Mouse (Mus musculus) right cerebral cortex, postnatal 4 days (tissue): ENCODE measurements around the gene Ssbp2.

ENCODE experiments used
- DNase-seq: peaks from one replicate; pipeline ENCODE4 v3.0.0-alpha.2; 2022

The Ssbp2 gene

GRCm38 (mm10) chr13:91461711-91462351 is 1.7 kb downstream of the Ssbp2 start:
- DNase-seq = peak; percentile 46

DNA sequence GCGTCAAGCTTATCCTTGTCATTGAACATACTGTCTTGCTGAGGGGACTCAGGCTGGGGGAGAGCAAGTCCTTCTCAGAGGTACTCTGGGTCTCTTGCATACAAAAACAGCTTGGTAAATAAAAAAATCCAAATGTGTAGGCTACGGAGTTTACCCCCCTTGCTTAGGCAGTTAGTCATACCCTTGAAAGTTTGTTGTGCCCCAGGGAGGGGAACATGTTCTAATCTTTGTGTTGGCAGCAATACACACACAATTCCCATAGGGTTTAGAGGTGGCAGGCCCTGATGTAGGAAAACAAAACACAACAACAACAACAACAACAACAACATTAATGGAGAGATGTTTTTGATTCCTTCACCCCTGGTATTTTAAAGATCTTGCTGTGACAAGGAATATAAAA is 2.3 kb downstream of the Ssbp2 start:
- no peak for DNase-seq

- DNase-seq = peak; percentile 10
Observed at GRCm38 (mm10) chr13:91462893-91463481, 2.9 kb downstream of the Ssbp2 start.

- no peak for DNase-seq
Observed at GRCm38 (mm10) chr13:91465002-91465715, 5.1 kb downstream of the Ssbp2 start.

DNA sequence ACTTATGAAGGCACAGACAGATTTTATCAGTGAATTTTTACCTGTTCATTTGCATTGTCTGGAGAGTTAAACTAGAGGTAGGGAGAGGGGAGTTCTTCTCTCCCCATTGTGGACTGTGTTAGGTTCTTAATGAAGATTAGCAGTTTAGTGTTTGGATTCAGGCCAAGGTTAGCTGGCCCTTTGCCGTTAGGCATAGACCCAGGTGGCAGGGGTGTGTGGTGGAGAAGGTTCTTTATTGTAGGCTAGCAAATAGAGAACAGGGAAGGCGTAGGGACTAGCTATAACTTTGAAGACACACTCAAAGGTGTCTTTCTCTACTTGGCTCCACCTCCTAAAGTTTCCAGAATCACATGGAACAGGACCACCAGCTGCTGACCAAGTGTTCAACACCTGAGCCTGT is 11.5 kb downstream of the Ssbp2 start:
- DNase-seq = no peak

- no peak for DNase-seq
Observed at GRCm38 (mm10) chr13:91471980-91472379, 11.9 kb downstream of the Ssbp2 start.

- DNase-seq = no peak
Observed at GRCm38 (mm10) chr13:91473527-91473926, 13.4 kb downstream of the Ssbp2 start.

- DNase-seq = no peak
Observed at GRCm38 (mm10) chr13:91474027-91474426, 13.9 kb downstream of the Ssbp2 start.

DNA sequence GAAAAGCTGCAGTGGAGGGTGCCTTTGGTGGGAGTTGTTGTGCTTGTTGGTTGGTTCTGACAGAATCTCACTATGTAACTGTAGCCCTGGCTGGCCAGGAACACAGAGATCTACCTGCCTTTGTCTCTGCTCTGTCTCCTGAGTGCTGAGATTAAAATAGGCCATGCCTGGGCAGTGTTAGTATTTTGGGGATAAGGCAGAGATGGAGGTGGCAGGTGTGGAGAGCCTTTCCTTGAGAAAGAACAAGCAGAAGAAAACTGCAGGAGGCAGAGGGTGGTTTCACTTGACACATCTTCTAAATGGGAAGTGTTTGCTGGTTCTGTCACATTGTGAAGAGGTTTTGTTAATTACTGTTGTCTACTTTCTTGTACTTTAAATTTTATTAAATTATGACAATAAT is 15.8 kb downstream of the Ssbp2 start:
- no peak for DNase-seq

- no peak for DNase-seq
Observed at GRCm38 (mm10) chr13:91476596-91477100, 16.6 kb downstream of the Ssbp2 start.

GRCm38 (mm10) chr13:91478011-91478410 is 17.9 kb downstream of the Ssbp2 start:
- peak; percentile 29 for DNase-seq

DNA sequence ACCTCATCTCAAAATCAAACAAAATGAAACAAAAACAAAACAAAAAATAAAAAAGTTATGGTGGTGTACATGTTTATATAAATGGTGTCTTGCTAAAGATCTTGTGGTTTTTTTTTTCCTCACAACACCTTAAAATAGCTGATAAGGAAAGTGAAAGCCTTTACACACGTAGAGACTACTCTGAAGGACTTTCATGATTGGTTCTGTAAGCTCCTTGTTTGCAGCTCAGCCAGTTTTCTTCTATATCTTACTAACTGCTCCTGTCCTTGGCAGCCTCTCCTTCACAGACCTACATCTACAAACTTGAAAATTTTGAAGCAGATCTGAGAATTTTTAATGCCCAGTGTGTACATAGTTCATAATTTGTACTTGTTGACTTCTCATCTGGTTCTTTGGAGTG is 24.2 kb downstream of the Ssbp2 start:
- DNase-seq = no peak

DNA sequence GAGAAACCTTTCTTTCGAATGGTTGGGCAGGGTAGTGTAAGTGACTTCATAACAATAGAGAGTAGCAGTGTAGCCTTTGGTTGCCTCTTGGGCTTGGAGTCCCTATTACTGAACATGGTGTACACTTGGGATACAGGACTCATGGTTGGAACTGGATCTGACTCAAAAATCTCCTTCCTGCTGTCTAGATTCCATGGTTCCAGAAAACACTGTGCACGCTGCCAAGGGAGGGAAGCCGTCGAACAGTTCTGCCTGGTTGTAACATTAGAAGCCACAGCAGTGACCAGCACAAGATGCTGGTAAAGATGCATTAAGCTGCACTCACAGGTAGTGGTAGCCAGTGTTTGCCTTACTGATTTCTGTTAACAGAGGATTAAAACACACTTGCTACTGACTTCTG is 32.0 kb downstream of the Ssbp2 start:
- no peak for DNase-seq

DNA sequence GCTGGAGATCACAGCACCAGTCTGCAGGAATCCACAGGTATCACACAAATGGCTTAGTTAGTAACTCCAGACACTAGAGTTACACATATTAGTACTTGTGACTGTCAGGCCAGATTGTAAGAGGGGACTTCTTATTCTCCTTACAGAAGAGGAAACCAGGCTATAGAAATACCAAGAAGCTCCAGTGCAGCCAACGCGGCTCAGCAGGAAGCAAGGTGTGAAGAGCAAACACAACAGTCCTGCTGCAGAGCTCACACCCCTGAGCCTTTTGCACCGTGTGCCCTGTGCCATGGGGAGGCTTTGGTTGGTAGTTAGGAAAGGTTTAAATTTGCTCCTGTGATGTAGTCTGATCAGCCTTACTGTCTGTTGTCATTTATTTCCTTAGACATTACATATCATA is 37.0 kb downstream of the Ssbp2 start:
- no peak for DNase-seq

GRCm38 (mm10) chr13:91501735-91502134 is 41.7 kb downstream of the Ssbp2 start:
- DNase-seq = no peak

DNA sequence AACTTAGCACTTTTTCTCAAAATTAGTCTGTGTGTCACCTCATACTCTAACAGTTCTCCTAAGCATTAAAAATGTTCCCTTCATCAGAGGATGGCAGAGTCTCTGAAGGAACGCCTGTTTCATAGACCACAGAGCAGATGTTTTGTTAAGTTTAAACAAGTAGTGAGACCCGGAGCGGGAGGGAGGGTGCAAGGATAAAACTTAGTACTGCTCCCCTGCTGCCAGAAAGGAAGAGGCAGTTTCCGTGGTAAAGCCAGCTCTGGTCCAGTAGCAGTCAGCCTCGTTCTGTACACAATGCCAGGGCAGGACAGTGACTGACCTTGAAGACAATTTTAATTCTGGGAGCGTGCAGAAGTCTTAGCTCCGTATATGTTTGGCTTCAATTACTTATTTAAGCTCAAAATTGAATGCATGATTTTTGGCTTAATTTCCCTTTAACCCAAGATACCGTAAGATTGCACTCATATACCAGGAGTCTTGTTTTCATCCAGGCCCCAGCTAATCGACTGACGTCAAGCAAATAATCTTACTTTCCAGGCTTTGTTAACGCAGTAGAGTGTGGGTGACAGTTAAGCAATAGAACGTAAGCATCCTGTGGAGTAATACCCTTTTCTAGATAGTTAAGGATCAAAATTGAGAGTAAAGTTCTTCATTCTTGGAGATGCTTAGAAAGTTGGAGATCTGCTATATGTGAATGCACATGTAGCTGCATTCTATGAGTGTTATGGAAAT is 42.7 kb downstream of the Ssbp2 start:
- DNase-seq = no peak

DNA sequence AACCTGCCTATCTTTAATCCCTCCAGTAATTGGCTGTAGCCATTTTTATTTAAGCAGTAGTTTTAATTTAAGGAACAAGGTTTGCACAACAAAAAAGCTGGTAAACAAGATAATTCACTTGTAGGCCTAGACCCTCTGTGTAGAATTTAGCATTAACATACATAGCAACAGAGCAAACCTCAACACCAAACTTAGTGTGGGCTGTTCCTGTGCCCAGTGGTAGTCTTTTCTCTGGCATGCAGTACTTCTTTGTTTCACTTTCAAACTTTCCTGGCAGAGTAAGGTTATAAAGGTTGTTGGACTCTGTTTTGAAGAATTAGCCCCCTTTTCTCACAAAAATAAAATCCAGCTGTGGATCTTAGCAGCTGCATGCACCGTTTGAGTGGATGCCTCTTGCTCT is 48.9 kb downstream of the Ssbp2 start:
- no peak for DNase-seq

DNA sequence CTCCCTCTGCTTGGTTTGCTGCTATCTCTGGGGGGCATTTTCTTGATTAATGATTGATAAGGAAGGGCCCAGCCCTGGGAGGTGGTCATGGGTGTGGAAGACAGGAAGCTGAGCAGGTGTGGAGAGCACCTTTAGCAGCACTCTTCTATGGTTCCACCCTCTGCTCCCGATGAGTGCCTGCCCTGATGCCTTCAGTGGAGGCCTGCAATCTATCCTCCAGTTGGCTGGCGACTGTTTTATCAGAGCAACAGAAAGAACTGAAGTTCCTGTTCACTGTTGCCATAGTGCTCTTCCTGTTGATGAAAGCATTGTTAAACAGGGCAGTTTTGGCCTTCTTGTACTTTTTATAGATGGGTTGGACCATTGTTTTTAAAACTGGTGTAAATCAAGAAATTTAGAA is 49.4 kb downstream of the Ssbp2 start:
- no peak for DNase-seq

- no peak for DNase-seq
Observed at GRCm38 (mm10) chr13:91514979-91515378, 54.9 kb downstream of the Ssbp2 start.

DNA sequence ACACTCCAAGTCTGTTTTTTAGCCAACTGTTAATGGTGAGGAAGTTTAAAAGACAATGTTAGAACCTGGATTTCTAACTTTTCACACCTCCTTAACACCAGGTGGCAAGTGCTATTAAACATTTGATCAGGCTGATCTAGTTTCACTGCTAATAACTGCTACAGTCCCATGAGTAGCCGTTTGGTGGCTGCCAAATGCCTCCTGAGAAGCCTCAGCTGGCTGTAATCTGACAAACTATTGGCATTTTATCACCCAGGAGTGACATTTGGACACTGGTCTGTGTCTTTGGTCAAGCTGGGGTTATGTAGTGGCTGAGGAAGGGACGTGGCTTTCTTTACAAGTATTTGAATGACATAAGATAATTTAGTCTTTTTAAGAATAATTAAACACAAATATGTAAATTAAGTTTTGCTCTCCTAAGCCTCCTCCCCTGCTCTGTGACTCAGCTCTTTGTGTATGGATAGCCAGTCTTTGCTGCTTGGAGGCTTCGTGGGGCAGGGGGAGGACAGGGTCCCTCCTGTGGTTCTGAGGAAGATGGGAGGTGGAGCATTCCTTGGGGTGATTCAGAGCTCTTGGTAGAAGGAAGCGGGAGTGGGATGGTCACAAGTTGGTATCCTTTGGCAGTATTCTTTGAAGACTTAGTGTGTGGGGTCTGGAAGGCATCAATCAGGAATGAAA is 60.1 kb downstream of the Ssbp2 start:
- DNase-seq = no peak

- no peak for DNase-seq
Observed at GRCm38 (mm10) chr13:91520968-91521367, 60.9 kb downstream of the Ssbp2 start.

DNA sequence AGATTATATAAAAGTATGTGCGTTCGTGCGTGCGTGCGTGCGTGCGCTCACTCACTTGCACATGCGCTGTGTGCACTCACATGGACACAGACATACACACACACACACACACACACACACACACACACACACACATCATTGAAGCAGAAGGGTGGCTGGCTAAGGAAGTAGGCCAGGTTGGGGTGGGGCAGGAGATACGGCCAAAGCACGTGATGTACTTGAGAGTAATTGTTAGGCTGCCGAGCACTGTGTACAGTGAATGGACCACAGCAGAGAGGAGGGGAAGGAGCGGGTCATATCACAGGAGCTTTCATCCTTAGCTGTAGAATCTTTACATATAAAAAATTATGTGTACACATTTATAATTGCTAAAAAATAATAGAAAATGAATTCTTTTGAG is 66.0 kb downstream of the Ssbp2 start:
- no peak for DNase-seq

DNA sequence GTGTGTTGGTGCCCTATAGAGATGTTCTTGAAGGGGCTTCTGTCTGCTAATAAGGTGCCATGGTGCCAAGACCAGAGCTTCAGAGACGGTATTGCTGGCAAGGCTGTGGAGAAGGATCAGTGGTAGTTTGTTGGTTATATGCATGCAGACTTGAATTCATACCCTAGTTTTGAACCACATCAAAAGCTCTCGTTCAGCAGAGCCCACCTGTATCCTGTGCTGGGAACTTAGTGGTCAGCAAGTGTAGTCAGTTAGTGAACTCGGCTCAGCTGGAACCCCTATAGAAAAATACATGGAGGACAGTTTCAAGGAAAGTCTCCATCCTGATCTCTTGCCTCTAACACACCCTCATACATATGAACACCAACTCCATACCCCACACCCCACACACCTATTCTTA is 69.7 kb downstream of the Ssbp2 start:
- DNase-seq = no peak
